Mouse (Mus musculus) midbrain, embryonic 11.5 days (tissue): Measurements from ENCODE around the gene Qrfp. TPM values are rescaled to one million over a fixed set of nuclear protein-coding genes. Genes with fewer than 3 reads are reported as not detected.

Experiments used
- ATAC-seq: fragments of 200-750 bp; cut with Nextera tagmentation; 2 replicates; pipeline ENCODE4 v1.8.0; 2017; ENCODE audit warnings: moderate TSS enrichment, moderate library complexity; ENCODE audit not compliant: low FRiP score
- DNase-seq: peaks from one replicate; pipeline ENCODE4 v3.0.0; 2015; ENCODE audit warnings: low spot score; ENCODE audit errors: missing footprints
- H3K27ac ChIP-seq: fragments of 300-500 bp; sonication (generic); 2 replicates; pipeline ENCODE4 v1.5.1; 2014; ENCODE audit warnings: low read depth, low read length
- H3K27me3 ChIP-seq: fragments of 300-500 bp; sonication (generic); 2 replicates; pipeline ENCODE4 v1.6.1; 2014; ENCODE audit warnings: mild to moderate bottlenecking, low read length, moderate library complexity, mixed read lengths; ENCODE audit not compliant: control insufficient read depth, insufficient read depth
- H3K36me3 ChIP-seq: fragments of 300-500 bp; sonication (generic); 2 replicates; pipeline ENCODE4 v1.6.1; 2014; ENCODE audit warnings: mild to moderate bottlenecking, low read length, moderate library complexity, mixed read lengths; ENCODE audit not compliant: control insufficient read depth, insufficient read depth
- H3K4me1 ChIP-seq: fragments of 300-500 bp; sonication (generic); 2 replicates; pipeline ENCODE4 v1.6.1; 2014; ENCODE audit warnings: low read length; ENCODE audit not compliant: control insufficient read depth, insufficient read depth
- H3K4me2 ChIP-seq: fragments of 300-500 bp; sonication (generic); 2 replicates; pipeline ENCODE4 v1.6.1; 2014; ENCODE audit warnings: mild to moderate bottlenecking, moderate library complexity
- H3K4me3 ChIP-seq: fragments of 300-500 bp; sonication (generic); 2 replicates; pipeline ENCODE4 v1.5.1; 2014; ENCODE audit warnings: low read depth, low read length
- H3K9ac ChIP-seq: fragments of 300-500 bp; sonication (generic); 2 replicates; pipeline ENCODE4 v1.6.1; 2014; ENCODE audit warnings: low read length
- H3K9me3 ChIP-seq: fragments of 300-500 bp; sonication (generic); 2 replicates; pipeline ENCODE4 v1.6.1; 2016; ENCODE audit warnings: low read length; ENCODE audit not compliant: control insufficient read depth
- WGBS: fragments of 180-500 bp; shearing (Covaris S2); extraction: QIAGEN DNeasy Blood & Tissue Kit; methylation state at CpG from one replicate; pipeline ENCODE4 v1.1.7; 2014; 5-methylcytosine and 5-hydroxymethylcytosine counted together
- polyA plus RNA-seq: library from polyadenylated mRNA; unstranded; fragments of >200 nt; fragmentation: Nextera tagmentation; extraction: Ambion mirVana; gene quantifications from 2 replicates; pipeline ENCODE4 v1.2.1, GENCODE M21; 2014

The Qrfp gene
- polyA plus RNA-seq, 1 experiment from 2014 or later: 0.11 TPM

DNA sequence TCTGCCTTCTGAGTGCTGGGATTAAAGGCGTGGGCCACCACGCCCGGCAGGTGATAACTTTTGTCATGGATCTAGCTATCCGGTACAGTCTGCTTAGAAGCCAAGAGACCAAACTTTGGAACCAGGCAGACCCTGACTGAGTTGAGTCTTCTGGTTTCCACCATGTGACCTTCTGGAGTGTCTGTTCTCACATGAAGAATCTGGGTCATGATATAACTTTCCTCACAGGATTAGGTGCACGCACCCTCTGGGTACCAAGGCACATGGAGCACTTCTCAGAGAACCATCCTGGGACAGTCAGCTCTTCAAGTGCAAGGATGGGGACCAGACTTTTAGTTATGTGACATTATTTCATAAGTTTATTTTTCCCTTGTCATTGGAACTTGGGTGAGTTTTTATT lies 51.4 kb downstream of the Qrfp start:
- H3K9ac ChIP-seq: no peak overlapping the region
- no peak for ATAC-seq
- 89% methylated on average over 5 of the region's 5 CpGs for WGBS

DNA sequence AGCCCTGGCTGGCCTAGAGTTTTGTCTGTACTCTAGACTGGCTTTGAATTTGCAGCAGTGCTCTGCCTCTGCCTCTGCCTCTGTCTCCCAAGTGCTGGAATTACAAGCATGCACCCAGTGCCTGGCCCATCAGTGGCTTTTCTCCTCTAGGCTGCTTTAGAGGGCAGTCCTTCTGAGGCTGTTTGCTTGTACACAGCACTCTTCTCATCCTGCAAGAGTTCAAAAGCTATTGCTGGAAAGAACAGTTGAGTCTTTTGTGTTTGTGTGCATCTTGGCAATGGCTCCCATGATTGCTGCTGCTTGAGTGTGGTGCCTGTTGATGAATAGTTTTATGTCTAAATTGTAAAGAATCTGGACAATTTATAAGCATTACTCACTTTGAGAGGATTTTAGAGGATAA lies 52.9 kb downstream of the Qrfp start:
- H3K9me3 ChIP-seq: no peaks in the 10 kb centered on the region
- no peaks in the 10 kb centered on the region for H3K36me3 ChIP-seq
- ATAC-seq (no peak), DNase-seq (no peak)
- no peaks in the 10 kb centered on the region for H3K27me3 ChIP-seq
- H3K4me2 ChIP-seq: no peak overlapping the region
- peaks cover 20% of the 10 kb centered on the region for H3K4me1 ChIP-seq
- H3K9ac ChIP-seq: no peak overlapping the region
- no peak overlapping the region for H3K4me3 ChIP-seq
- H3K27ac ChIP-seq: no peak overlapping the region

More for the DNA sequence above, 51.4 kb downstream of the Qrfp start:
- H3K9me3 ChIP-seq: no peaks in the 10 kb centered on the region
- no peak overlapping the region; the same call in 1 of the 2 replicates for H3K4me3 ChIP-seq
- peak overlapping the region; percentile 82 for H3K4me2 ChIP-seq
- peaks cover 31% of the 10 kb centered on the region for H3K4me1 ChIP-seq
- DNase-seq: peak; percentile 87
- H3K27me3 ChIP-seq: no peaks in the 10 kb centered on the region
- H3K27ac ChIP-seq: no peak overlapping the region
- no peaks in the 10 kb centered on the region for H3K36me3 ChIP-seq

Other genes with a start within 250 kb of the Qrfp start
- gene Fubp3, start 237.9 kb downstream of the Qrfp start, polyA plus RNA-seq: 92.6 and 97.5 TPM in 2 replicates
- 11.3 and 11.7 TPM in 2 replicates for gene Prdm12, start 170.5 kb downstream of the Qrfp start, polyA plus RNA-seq
- 70.1 and 70.2 TPM in 2 replicates for gene Exosc2, start 139.9 kb downstream of the Qrfp start, polyA plus RNA-seq
- gene Abl1, start 122.2 kb downstream of the Qrfp start, polyA plus RNA-seq: 28.4 and 33.0 TPM in 2 replicates
- gene Fibcd1, start 35.4 kb upstream of the Qrfp start, polyA plus RNA-seq: 0.83 and 1.7 TPM in 2 replicates
- 7.7 and 9.6 TPM in 2 replicates for gene Lamc3, start 76.7 kb upstream of the Qrfp start, polyA plus RNA-seq
- gene Aif1l, start 139.6 kb upstream of the Qrfp start, polyA plus RNA-seq: 65.0 and 65.7 TPM in 2 replicates
- gene Nup214, start 163.9 kb upstream of the Qrfp start, polyA plus RNA-seq: 64.6 and 64.7 TPM in 2 replicates